Mouse (Mus musculus): ENCODE data around the gene Mgam. TPM values are rescaled to one million over a fixed set of nuclear protein-coding genes. Genes with fewer than 3 reads are reported as not detected.
"Not testable (repeated sequence)": the region's sequence is repeated elsewhere in the genome, so short reads cannot be mapped to it uniquely, and the experiment has no call there.

Mgam gene
- 0.71 and 1.7 TPM in 2 replicates for polyA plus RNA-seq (2015; fragmentation: Nextera tagmentation; extraction: Ambion mirVana)

- 83% methylated on average over 8 of the region's 8 CpGs for WGBS
- Histone ChIP-seq H3K9ac (no peak within 1 kb of the TSS), H3K4me3 (replicated peaks) (no peak within 1 kb of the TSS), H3K27me3 (no peaks in the 10 kb centered on the region), H3K36me3 (no peaks in the 10 kb centered on the region), H3K4me1 (no peaks in the 10 kb centered on the region), H3K27ac (no peak within 1 kb of the TSS), H3K9me3 (replicated peaks) (no peaks in the 10 kb centered on the region), H3K4me2 (no peak within 1 kb of the TSS)
- ATAC-seq (replicated peaks; ENCODE audit: low FRiP score): no peak
Observed at GRCm38 (mm10) chr6:40628406-40629000, at the start of gene Mgam. Gene Mgam (plus strand): TSS chr6:40628831.

- Histone ChIP-seq H3K9ac (no peak overlapping the region), H3K4me1 (no peaks in the 10 kb centered on the region), H3K27me3 (no peaks in the 10 kb centered on the region), H3K4me3 (replicated peaks) (no peak overlapping the region), H3K4me2 (no peak overlapping the region), H3K36me3 (no peaks in the 10 kb centered on the region), H3K27ac (no peak overlapping the region), H3K9me3 (replicated peaks) (no peaks in the 10 kb centered on the region)
- no peak for ATAC-seq (replicated peaks; ENCODE audit: low FRiP score)
- 84% methylated on average over 6 of the region's 6 CpGs for WGBS
Observed at GRCm38 (mm10) chr6:40584336-40584735, 44.3 kb upstream of the Mgam start.

- Histone ChIP-seq H3K9ac (no peak within 1 kb of the TSS), H3K36me3 (no peaks in the 10 kb centered on the region), H3K4me1 (no peaks in the 10 kb centered on the region), H3K9me3 (replicated peaks) (no peaks in the 10 kb centered on the region), H3K27me3 (no peaks in the 10 kb centered on the region), H3K4me3 (replicated peaks) (no peak within 1 kb of the TSS), H3K27ac (no peak within 1 kb of the TSS), H3K4me2 (no peak within 1 kb of the TSS)
- no peak for ATAC-seq (replicated peaks; ENCODE audit: low FRiP score)
- 76% methylated on average over 5 of the region's 5 CpGs for WGBS
Observed at GRCm38 (mm10) chr6:40585645-40586044, 43.0 kb upstream of the Mgam start, which contains the start of gene Clec5a. Gene Clec5a (minus strand): TSS chr6:40585821.

GRCm38 (mm10) chr6:40588346-40588745 lies 40.3 kb upstream of the Mgam start:
- H3K27me3 ChIP-seq: no peaks in the 10 kb centered on the region
- no peak overlapping the region for H3K9ac ChIP-seq
- no peaks in the 10 kb centered on the region for H3K9me3 ChIP-seq (replicated peaks)
- H3K27ac ChIP-seq: no peak overlapping the region
- H3K4me2 ChIP-seq: no peak overlapping the region
- no peak for ATAC-seq (replicated peaks; ENCODE audit: low FRiP score)
- H3K4me3 ChIP-seq (replicated peaks): no peak overlapping the region
- 90% methylated on average over 2 of the region's 2 CpGs for WGBS
- no peaks in the 10 kb centered on the region for H3K4me1 ChIP-seq
- no peaks in the 10 kb centered on the region for H3K36me3 ChIP-seq

GRCm38 (mm10) chr6:40594804-40595550 lies 33.7 kb upstream of the Mgam start:
- ATAC-seq (replicated peaks; ENCODE audit: low FRiP score): no peak
- Histone ChIP-seq H3K9ac (no peak overlapping the region), H3K4me3 (replicated peaks) (no peak overlapping the region), H3K4me1 (no peaks in the 10 kb centered on the region), H3K4me2 (no peak overlapping the region), H3K9me3 (replicated peaks) (no peaks in the 10 kb centered on the region), H3K27me3 (no peaks in the 10 kb centered on the region), H3K27ac (no peak overlapping the region), H3K36me3 (no peaks in the 10 kb centered on the region)
- WGBS: 73% methylated on average over 3 of the region's 3 CpGs

- H3K36me3 ChIP-seq; H3K9me3 ChIP-seq (replicated peaks); H3K4me3 ChIP-seq (replicated peaks); H3K4me2 ChIP-seq; H3K4me1 ChIP-seq; H3K9ac ChIP-seq; ATAC-seq (replicated peaks; ENCODE audit: low FRiP score); H3K27ac ChIP-seq; H3K27me3 ChIP-seq: not testable (repeated sequence)
- WGBS: 40% methylated on average over 4 of the region's 4 CpGs
Observed at GRCm38 (mm10) chr6:40598546-40598945, 30.1 kb upstream of the Mgam start.

- Histone ChIP-seq H3K36me3 (no peaks in the 10 kb centered on the region), H3K27ac (no peak overlapping the region), H3K27me3 (no peaks in the 10 kb centered on the region), H3K4me2 (no peak overlapping the region), H3K9me3 (replicated peaks) (no peaks in the 10 kb centered on the region), H3K4me1 (no peaks in the 10 kb centered on the region), H3K9ac (no peak overlapping the region), H3K4me3 (replicated peaks) (no peak overlapping the region)
- no peak for ATAC-seq (replicated peaks; ENCODE audit: low FRiP score)
Observed at GRCm38 (mm10) chr6:40607431-40607830, 21.2 kb upstream of the Mgam start.

GRCm38 (mm10) chr6:40610244-40610643 lies 18.4 kb upstream of the Mgam start:
- ATAC-seq (replicated peaks; ENCODE audit: low FRiP score): no peak
- no peaks in the 10 kb centered on the region for H3K27me3 ChIP-seq
- no peak overlapping the region for H3K4me3 ChIP-seq (replicated peaks)
- no peaks in the 10 kb centered on the region for H3K36me3 ChIP-seq
- no peak overlapping the region for H3K4me2 ChIP-seq
- H3K9me3 ChIP-seq (replicated peaks): no peaks in the 10 kb centered on the region
- WGBS: 80% methylated on average over 8 of the region's 8 CpGs
- no peak overlapping the region for H3K9ac ChIP-seq
- H3K4me1 ChIP-seq: no peaks in the 10 kb centered on the region
- no peak overlapping the region for H3K27ac ChIP-seq

- Histone ChIP-seq H3K4me2 (no peak within 1 kb of the TSS), H3K27ac (no peak within 1 kb of the TSS), H3K4me1 (no peaks in the 10 kb centered on the region), H3K9me3 (replicated peaks) (no peaks in the 10 kb centered on the region), H3K36me3 (no peaks in the 10 kb centered on the region), H3K4me3 (replicated peaks) (no peak within 1 kb of the TSS), H3K9ac (no peak within 1 kb of the TSS), H3K27me3 (no peaks in the 10 kb centered on the region)
- ATAC-seq (replicated peaks; ENCODE audit: low FRiP score): no peak
- 82% methylated on average over 4 of the region's 4 CpGs for WGBS
Observed at GRCm38 (mm10) chr6:40613260-40613852, 15.3 kb upstream of the Mgam start, which contains the start of gene Tas2r138. Gene Tas2r138 (minus strand): TSS chr6:40613310.

- H3K9ac ChIP-seq: no peak overlapping the region
- H3K36me3 ChIP-seq: no peaks in the 10 kb centered on the region
- H3K27me3 ChIP-seq: no peaks in the 10 kb centered on the region
- no peaks in the 10 kb centered on the region for H3K4me1 ChIP-seq
- H3K4me2 ChIP-seq: no peak overlapping the region
- H3K27ac ChIP-seq: no peak overlapping the region
- H3K4me3 ChIP-seq (replicated peaks): no peak overlapping the region
- no peaks in the 10 kb centered on the region for H3K9me3 ChIP-seq (replicated peaks)
- 18% methylated on average over 2 of the region's 2 CpGs for WGBS
- ATAC-seq (replicated peaks; ENCODE audit: low FRiP score): no peak; the same call in 1 of the 2 replicates
Observed at GRCm38 (mm10) chr6:40617965-40618364, 10.7 kb upstream of the Mgam start.

- ATAC-seq (replicated peaks; ENCODE audit: low FRiP score): no peak
- Histone ChIP-seq H3K4me1 (no peaks in the 10 kb centered on the region), H3K9me3 (replicated peaks) (no peaks in the 10 kb centered on the region), H3K36me3 (no peaks in the 10 kb centered on the region), H3K27me3 (no peaks in the 10 kb centered on the region), H3K4me3 (replicated peaks) (no peak overlapping the region), H3K27ac (no peak overlapping the region), H3K4me2 (no peak overlapping the region), H3K9ac (no peak overlapping the region)
- WGBS: 34% methylated on average over 1 of the region's 1 CpGs
Observed at GRCm38 (mm10) chr6:40626111-40626510, 2.5 kb upstream of the Mgam start.

GRCm38 (mm10) chr6:40634640-40635071 lies 6.0 kb downstream of the Mgam start:
- no peak overlapping the region for H3K4me3 ChIP-seq (replicated peaks)
- H3K27me3 ChIP-seq: no peaks in the 10 kb centered on the region
- no peaks in the 10 kb centered on the region for H3K4me1 ChIP-seq
- H3K27ac ChIP-seq: no peak overlapping the region
- no peaks in the 10 kb centered on the region for H3K9me3 ChIP-seq (replicated peaks)
- H3K4me2 ChIP-seq: no peak overlapping the region
- H3K36me3 ChIP-seq: no peaks in the 10 kb centered on the region
- ATAC-seq (replicated peaks; ENCODE audit: low FRiP score): peak; percentile 74
- 79% methylated on average over 1 of the region's 1 CpGs for WGBS
- no peak overlapping the region for H3K9ac ChIP-seq
